Mouse (Mus musculus) lung, postnatal 0 days (tissue): ENCODE measurements around the gene Atxn7.

Source experiments
- CTCF ChIP-seq: IDR thresholded peaks from 2 replicates; pipeline ENCODE4 v1.5.1; 2016; ENCODE audit warnings: antibody characterized with exemption, mild to moderate bottlenecking
- EP300 ChIP-seq: IDR thresholded peaks from 2 replicates; pipeline ENCODE4 v1.6.1; 2016; ENCODE audit warnings: antibody characterized with exemption, mild to moderate bottlenecking, control low read depth

DNA sequence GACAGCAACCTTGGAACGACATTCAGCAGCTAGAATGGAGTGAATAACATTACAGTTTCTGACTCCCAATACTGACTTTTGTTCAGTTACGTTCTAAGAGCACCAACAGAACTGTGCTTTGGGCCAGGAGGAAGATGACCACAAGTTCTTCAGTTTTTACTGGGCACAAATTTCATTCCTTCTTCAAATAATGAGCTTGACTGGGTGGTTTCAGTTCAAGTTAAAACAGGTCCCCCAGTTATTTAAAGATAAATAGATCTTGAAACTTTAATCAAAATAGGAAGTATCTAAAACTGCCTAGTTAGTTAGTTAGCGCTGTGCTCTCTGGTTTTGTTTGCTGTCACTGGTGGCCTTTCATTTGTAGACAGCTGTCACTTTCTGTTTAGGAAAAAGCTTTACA, 107.3 kb downstream of the Atxn7 start:
- no peak for TF ChIP-seq CTCF
- TF ChIP-seq EP300: no peak
